Mouse (Mus musculus) ES-Bruce4 (cell line): ENCODE measurements at regions not wholly inside any gene's neighbourhood (a gene's known extent, or its start where the extent isn't known, plus 50 kb on each side); places are given as distances from the start of the nearest gene placed in this dataset.

Experiments
- H3K27ac ChIP-seq: 2 replicates; pipeline ENCODE4 v1.5.1; 2012; ENCODE audit warnings: low read length, inconsistent platforms; ENCODE audit not compliant: insufficient read depth
- H3K27me3 ChIP-seq: 2 replicates; pipeline ENCODE4 v1.6.1; 2012; ENCODE audit warnings: mild to moderate bottlenecking, low read length, inconsistent platforms; ENCODE audit not compliant: control insufficient read depth, poor library complexity, insufficient read depth, severe bottlenecking
- H3K36me3 ChIP-seq: 2 replicates; pipeline ENCODE4 v1.6.1; 2012; ENCODE audit warnings: inconsistent platforms, mild to moderate bottlenecking, low read length, moderate library complexity; ENCODE audit not compliant: control insufficient read depth, poor library complexity, insufficient read depth, severe bottlenecking
- H3K4me1 ChIP-seq: one replicate; pipeline ENCODE4 v1.8.1; 2011; ENCODE audit warnings: low read length; ENCODE audit not compliant: control insufficient read depth, insufficient read depth
- H3K4me3 ChIP-seq: 2 replicates; pipeline ENCODE4 v1.5.1; 2011; ENCODE audit warnings: low read depth, mild to moderate bottlenecking, low read length
- H3K9ac ChIP-seq: 2 replicates; pipeline ENCODE4 v1.6.1; 2012; ENCODE audit warnings: low read depth, mild to moderate bottlenecking, inconsistent platforms; ENCODE audit not compliant: poor library complexity, severe bottlenecking
- H3K9me3 ChIP-seq: replicated peaks from 2 replicates; pipeline ENCODE4 v1.6.1; 2012; ENCODE audit warnings: mild to moderate bottlenecking, low read length, inconsistent platforms; ENCODE audit not compliant: control insufficient read depth, poor library complexity, insufficient read depth, severe bottlenecking
- CTCF ChIP-seq: IDR thresholded peaks from one replicate; pipeline ENCODE4 v1.8.1; 2011; ENCODE audit warnings: low read depth, low read length
- EP300 ChIP-seq: IDR thresholded peaks from 2 replicates; pipeline ENCODE4 v1.6.1; 2011; ENCODE audit warnings: low read depth, low read length; ENCODE audit not compliant: insufficient read depth
- POLR2A ChIP-seq: IDR thresholded peaks from one replicate; pipeline ENCODE4 v1.8.1; 2011; ENCODE audit warnings: low read length; ENCODE audit not compliant: insufficient read depth

DNA sequence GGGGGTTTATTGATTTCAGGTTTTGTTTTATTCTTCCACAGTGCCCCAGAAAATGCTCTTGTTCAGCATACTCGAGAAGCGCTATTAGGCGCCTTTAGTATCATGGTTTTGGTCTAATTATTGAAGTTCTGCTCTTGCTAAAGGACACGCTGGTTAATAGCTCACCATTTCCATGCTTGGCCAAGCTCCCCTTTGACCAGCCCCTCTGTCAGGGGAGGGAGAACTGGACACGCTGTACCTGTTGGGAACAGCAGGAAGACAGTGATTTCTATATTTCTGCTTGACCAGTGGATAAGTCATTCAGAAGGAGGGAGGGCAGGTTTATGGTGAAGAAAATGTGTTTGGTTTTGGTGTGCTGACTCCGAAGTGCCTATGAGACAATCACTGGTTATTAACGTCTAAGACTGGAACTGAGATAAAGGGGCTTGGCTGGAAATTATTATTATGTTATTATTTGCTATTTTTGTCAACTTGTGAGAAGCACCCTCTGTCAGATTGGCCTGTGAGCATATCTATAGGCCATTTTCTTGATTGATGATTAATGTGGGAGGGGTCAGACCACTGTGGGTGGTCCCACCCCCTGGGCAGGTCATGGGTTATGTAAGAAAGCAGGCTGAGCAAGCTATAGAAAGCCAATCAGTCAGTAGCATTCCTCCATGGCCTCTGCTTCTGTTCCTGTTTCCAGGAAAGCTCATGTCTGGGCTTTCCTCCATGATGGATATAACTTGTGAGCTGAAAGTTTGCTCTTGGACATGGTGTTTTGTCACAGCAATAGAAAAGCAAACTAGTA, 51.2 kb upstream of the Tanc2 start:
- Histone ChIP-seq H3K27ac (no peak overlapping the region), H3K4me3 (no peak overlapping the region), H3K36me3 (no peaks in the 10 kb centered on the region), H3K4me1 (no peaks in the 10 kb centered on the region), H3K27me3 (no peaks in the 10 kb centered on the region), H3K9ac (no peak overlapping the region), H3K9me3 (no peaks in the 10 kb centered on the region)
- TF ChIP-seq POLR2A = no peak
- TF ChIP-seq EP300 = no peak
- no peak for TF ChIP-seq CTCF

- TF ChIP-seq CTCF (no peak), POLR2A (no peak), EP300 (no peak)
- H3K27me3 ChIP-seq = no peaks in the 10 kb centered on the region
These were observed 57.2 kb upstream of the Tanc2 start for GRCm38 (mm10) chr11:105532616-105533015.

DNA sequence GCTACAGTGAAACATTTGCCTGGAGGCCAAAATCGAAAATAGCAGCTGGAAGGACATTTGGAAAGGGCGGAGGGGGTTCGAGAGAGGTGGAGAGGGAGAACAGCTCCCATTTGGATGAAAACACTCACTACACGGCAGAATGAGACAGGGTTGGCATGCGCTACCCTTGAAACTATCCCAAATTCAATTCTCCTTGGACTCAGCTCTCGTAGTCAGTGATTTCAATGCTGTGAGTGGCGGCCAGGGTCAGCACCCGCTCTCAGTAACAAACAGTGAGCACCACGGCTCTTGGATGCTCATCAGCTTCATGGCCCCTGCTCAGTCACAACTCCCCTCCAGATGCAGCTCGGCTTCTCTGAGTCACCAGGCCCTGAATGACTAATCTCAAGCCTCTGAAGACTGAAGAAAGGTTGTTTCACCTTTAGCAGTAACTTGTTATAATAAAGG, 59.1 kb upstream of the Tanc2 start:
- no peak overlapping the region for H3K4me3 ChIP-seq
- no peak overlapping the region for H3K27ac ChIP-seq
- no peak overlapping the region for H3K9ac ChIP-seq
- no peaks in the 10 kb centered on the region for H3K9me3 ChIP-seq
- TF ChIP-seq POLR2A (no peak), EP300 (no peak), CTCF (no peak)
- no peaks in the 10 kb centered on the region for H3K27me3 ChIP-seq
- H3K4me1 ChIP-seq = no peaks in the 10 kb centered on the region
- H3K36me3 ChIP-seq = no peaks in the 10 kb centered on the region

More at GRCm38 (mm10) chr11:105532616-105533015, 57.2 kb upstream of the Tanc2 start:
- Histone ChIP-seq H3K4me1 (no peaks in the 10 kb centered on the region), H3K4me3 (no peak overlapping the region), H3K9me3 (no peaks in the 10 kb centered on the region), H3K36me3 (no peaks in the 10 kb centered on the region), H3K9ac (no peak overlapping the region), H3K27ac (no peak overlapping the region)

- Histone ChIP-seq H3K4me3 (no peak overlapping the region), H3K27ac (no peak overlapping the region), H3K4me1 (no peaks in the 10 kb centered on the region), H3K27me3 (no peaks in the 10 kb centered on the region), H3K9me3 (no peaks in the 10 kb centered on the region), H3K9ac (no peak overlapping the region), H3K36me3 (no peaks in the 10 kb centered on the region)
- TF ChIP-seq CTCF = no peak
- TF ChIP-seq POLR2A = no peak
- no peak for TF ChIP-seq EP300
These were observed 63.7 kb upstream of the Tanc2 start for GRCm38 (mm10) chr11:105526066-105526465.

DNA sequence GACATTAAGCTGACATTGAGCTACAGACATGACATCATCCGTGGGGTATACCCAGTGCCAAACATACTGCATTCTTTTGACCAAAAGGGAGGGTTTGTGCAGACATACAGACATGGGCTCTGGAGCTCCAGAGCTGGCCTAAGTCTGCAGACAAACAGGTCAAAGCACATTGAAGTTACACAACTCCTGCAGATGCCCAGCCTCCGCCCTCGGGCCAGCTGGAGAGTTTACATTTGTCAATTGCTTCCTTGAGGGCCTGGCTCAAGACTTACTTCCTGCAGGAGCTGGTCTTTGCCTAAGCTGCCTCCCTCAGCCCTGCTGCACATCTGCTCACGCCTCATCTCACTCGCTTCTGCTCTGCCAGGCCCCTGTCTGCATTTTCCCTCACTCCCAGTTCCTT, 64.2 kb upstream of the Tanc2 start:
- no peaks in the 10 kb centered on the region for H3K27me3 ChIP-seq
- H3K27ac ChIP-seq = no peak overlapping the region
- H3K9ac ChIP-seq = no peak overlapping the region
- H3K4me3 ChIP-seq = no peak overlapping the region
- no peaks in the 10 kb centered on the region for H3K9me3 ChIP-seq
- TF ChIP-seq EP300 (no peak), CTCF (no peak), POLR2A (no peak)
- H3K36me3 ChIP-seq = no peaks in the 10 kb centered on the region
- H3K4me1 ChIP-seq = no peaks in the 10 kb centered on the region

- Histone ChIP-seq H3K4me3 (no peak overlapping the region), H3K27me3 (no peaks in the 10 kb centered on the region), H3K27ac (no peak overlapping the region), H3K9ac (no peak overlapping the region), H3K36me3 (no peaks in the 10 kb centered on the region), H3K4me1 (peaks cover under 1% of the 10 kb centered on the region), H3K9me3 (no peaks in the 10 kb centered on the region)
- TF ChIP-seq CTCF (no peak), EP300 (no peak), POLR2A (no peak)
These were observed 65.4 kb upstream of the Tanc2 start for GRCm38 (mm10) chr11:105524400-105524799.
